Mouse (Mus musculus) spleen, postnatal 0 days (tissue): ENCODE measurements around the gene Olfr137. TPM values are rescaled to one million over a fixed set of nuclear protein-coding genes. Genes with fewer than 3 reads are reported as not detected.

Experiments
- polyA plus RNA-seq: library from polyadenylated mRNA; unstranded; fragments of >200 nt; fragmentation: Nextera tagmentation; extraction: Ambion mirVana; gene quantifications from 2 replicates; pipeline ENCODE4 v1.2.1, GENCODE M21; 2015

The Olfr137 gene
- not detected in 2 replicates for polyA plus RNA-seq

GRCm38 (mm10) chr17:38307470-38307869 is at the start of gene Olfr137:
TSS of gene Olfr137 (minus strand) at chr17:38307570.

GRCm38 (mm10) chr17:38329531-38329930 is 22.2 kb upstream of the Olfr137 start, which contains the start of gene Olfr136:
TSS of gene Olfr136 (plus strand) at chr17:38329831.

GRCm38 (mm10) chr17:38260735-38261134 is 46.6 kb downstream of the Olfr137 start, which contains the start of gene Olfr138:
TSS of gene Olfr138 (plus strand) at chr17:38261035.

Other genes starting within 250 kb of the Olfr137 start
- not detected in 2 replicates for gene Olfr129, start 247.5 kb downstream of the Olfr137 start, polyA plus RNA-seq
- gene Olfr130, start 243.6 kb downstream of the Olfr137 start, polyA plus RNA-seq: not detected in 2 replicates
- gene Olfr131, start 218.9 kb downstream of the Olfr137 start, polyA plus RNA-seq: not detected in 2 replicates
- not detected in 2 replicates for gene Olfr132, start 173.0 kb downstream of the Olfr137 start, polyA plus RNA-seq
- not detected in 2 replicates for gene Olfr133, start 162.3 kb downstream of the Olfr137 start, polyA plus RNA-seq
- not detected in 2 replicates for gene Olfr134, start 136.2 kb downstream of the Olfr137 start, polyA plus RNA-seq
- gene Olfr135, start 103.2 kb downstream of the Olfr137 start, polyA plus RNA-seq: not detected in 2 replicates
- gene Olfr138, start 46.5 kb downstream of the Olfr137 start, polyA plus RNA-seq: not detected in 2 replicates
- not detected in 2 replicates for gene Olfr136, start 22.3 kb upstream of the Olfr137 start, polyA plus RNA-seq
- not detected in 2 replicates for gene Esp36, start 112.6 kb upstream of the Olfr137 start, polyA plus RNA-seq
- not detected in 2 replicates for gene Esp34, start 246.6 kb upstream of the Olfr137 start, polyA plus RNA-seq